Mouse (Mus musculus) adrenal gland (tissue): ENCODE data around the gene Glt6d1.

Source experiments
- intact Hi-C: fragments of 180-260 bp; cut with DNase I; formaldehyde crosslinking; loops from one replicate; pipeline ENCODE4 v1.15.1; 2025

Glt6d1 gene

GRCm38 (mm10) chr2:25798065-25798464, 17.6 kb downstream of the Glt6d1 start:
- intact Hi-C loops = no loop called here

- intact Hi-C loops = no loop called here
These were observed 18.0 kb downstream of the Glt6d1 start for GRCm38 (mm10) chr2:25797635-25798034.

DNA sequence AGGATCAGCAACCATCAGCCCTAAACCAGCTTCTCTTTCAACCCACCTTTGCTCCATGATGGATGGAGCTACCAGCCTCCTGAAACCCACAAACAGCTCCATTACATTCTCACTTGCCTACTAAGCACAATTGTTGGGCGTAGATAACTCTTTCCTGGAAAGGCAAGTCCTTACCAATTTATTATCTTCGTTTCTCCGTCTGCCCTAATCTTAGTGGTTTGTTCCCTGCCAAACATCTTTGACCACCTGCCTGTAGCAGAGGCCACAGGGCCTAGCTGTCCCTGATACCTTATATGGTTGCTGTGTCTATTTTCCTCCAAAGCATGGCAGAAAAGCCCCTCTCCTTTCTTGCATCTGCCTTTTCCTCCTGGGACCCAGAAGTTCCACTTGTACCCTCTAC, 26.6 kb downstream of the Glt6d1 start:
- intact Hi-C loops = no loop called here

DNA sequence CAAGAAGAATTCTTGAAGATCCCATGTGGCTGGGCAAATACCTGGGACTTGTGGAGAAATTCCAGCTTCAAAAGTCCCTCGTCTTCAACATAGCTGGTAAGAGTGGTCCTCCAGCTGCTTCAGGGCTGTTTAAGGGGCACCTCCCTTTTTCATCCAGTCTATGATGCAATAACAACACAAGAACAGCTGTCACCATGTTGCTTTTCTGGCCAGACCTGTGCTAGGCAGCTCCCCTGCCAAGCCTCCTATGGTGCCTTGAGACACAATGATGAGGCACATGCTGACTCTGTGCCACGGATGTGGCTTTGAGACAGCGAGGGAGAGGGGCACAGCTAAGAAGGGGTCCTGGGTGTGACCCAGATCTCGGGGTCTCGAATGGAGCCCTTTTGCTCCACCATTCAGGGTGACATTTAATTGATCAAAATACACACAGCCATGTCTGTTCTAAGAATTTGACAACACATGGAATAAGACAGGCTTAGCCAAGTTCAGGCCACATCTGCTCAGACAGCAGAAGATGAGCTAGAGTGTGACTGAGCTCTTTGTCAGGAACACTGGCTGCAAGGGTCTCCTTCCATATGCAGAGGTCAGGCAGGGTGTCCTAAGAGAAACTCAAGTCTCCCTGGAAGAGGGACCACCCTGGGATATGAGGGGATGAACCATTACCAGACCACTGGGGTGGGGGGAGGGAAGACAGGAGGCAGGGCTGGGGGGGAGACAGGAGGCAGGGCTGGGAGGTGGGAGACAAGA, 29.9 kb downstream of the Glt6d1 start:
- intact Hi-C loops = no loop called here

DNA sequence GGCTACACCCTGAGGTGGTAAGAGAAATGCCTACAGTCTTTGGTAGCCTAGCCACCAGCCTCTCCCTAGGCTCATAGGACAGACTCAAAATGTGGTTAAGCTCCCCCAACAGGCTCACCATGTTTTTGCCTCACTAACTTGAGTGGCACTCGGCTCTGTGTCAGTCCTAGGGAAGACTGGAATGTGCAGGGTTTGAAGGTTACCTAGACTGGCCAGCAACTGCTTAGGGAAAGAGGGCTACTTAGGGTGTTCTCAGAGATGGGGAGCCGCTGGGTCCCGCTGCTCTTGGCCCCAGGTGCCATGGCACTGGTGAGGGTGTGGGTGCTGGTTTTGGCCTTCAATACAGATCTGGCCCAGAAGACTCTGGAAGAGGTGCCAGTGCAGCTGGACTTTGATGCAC, 33.7 kb downstream of the Glt6d1 start, which contains the start of gene Gm13539:
Gene Gm13539, plus strand, starts transcription at position 301 of the 400 bp plus-strand sequence.
- intact Hi-C loops = no loop called here

- intact Hi-C loops = no loop called here
These were observed 34.7 kb downstream of the Glt6d1 start for GRCm38 (mm10) chr2:25780921-25781320.

GRCm38 (mm10) chr2:25779076-25779475, 36.6 kb downstream of the Glt6d1 start:
- intact Hi-C loops = no loop called here

GRCm38 (mm10) chr2:25776717-25777116, 38.9 kb downstream of the Glt6d1 start, which contains the start of gene Lcn11:
TSS of gene Lcn11 (plus strand) at chr2:25777017.
- intact Hi-C loops = no loop called here

GRCm38 (mm10) chr2:25775991-25776390, 39.7 kb downstream of the Glt6d1 start:
- intact Hi-C loops = no loop called here

- intact Hi-C loops = no loop called here
These were observed 41.0 kb downstream of the Glt6d1 start for GRCm38 (mm10) chr2:25774640-25775039.

GRCm38 (mm10) chr2:25773507-25773906, 42.1 kb downstream of the Glt6d1 start:
- intact Hi-C loops = no loop called here

- intact Hi-C loops = no loop called here
These were observed 47.9 kb downstream of the Glt6d1 start for GRCm38 (mm10) chr2:25767764-25768163.

DNA sequence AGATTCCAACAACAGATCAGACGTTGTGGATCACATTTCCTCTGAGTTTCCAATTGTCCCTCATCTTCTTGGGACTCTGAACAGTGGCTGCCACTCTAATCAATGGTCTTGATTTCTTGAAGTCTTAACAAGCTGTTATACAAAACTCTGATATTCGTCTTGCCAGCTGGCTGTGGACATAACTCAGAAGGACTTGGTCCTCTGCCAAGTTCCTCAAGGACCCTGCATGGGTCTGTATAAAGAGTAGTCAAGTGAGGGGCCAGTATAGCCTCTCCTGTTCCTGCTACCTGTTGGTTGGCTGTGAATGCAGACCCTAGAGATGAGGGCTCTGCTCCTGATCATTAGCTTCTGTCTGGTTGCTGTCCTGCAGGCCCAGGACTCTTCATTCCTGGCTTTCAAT, 50.4 kb downstream of the Glt6d1 start, which contains the start of gene Lcn3:
Gene Lcn3, plus strand, starts transcription at position 301 of the 400 bp plus-strand sequence.
- intact Hi-C loops = no loop called here

GRCm38 (mm10) chr2:25758064-25758625, 57.5 kb downstream of the Glt6d1 start:
- intact Hi-C loops = no loop called here

DNA sequence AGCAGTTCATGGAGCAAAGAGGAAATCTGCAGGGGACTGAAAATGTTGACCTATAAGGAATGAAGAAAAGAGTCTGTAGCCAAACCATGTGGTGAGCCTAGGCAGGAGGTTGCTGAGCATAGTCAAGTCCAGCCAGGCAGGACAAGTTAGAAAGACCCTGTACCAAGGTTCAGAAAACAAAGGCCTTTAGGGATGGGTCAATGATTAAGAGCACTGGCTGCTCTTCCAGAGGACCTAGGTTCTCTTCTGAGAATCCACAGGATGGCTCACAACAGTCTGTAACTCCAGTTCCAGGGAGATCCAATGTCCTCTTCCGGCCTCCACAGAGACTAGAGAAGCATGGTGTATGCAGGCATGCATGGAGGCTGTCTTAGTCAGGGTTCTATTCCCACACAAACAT, 61.4 kb downstream of the Glt6d1 start:
- intact Hi-C loops = no loop called here
